Mouse (Mus musculus): Measurements from ENCODE around the gene Bmyc.

GRCm38 (mm10) chr2:25694605-25695004, 11.9 kb upstream of the Bmyc start:
- TF ChIP-seq CTCF (conservative IDR thresholded peaks at IDR 0.05; ENCODE audit: insufficient read depth, insufficient read length, low read depth, low read length): peak; percentile 75
- TF ChIP-seq POLR2A (IDR thresholded peaks at IDR 0.05; ENCODE audit: low read depth, low read length): no peak

All from kidney, adult 2 months (tissue).